Mouse (Mus musculus): ENCODE results near the gene Mepce.

- TF ChIP-seq ZNF384 (IDR thresholded peaks at IDR 0.05; ENCODE audit: low read depth, low read length) (no peak), ZC3H11A (IDR thresholded peaks at IDR 0.05; ENCODE audit: borderline replicate concordance, low read depth, low read length) (no peak), CHD2 (IDR thresholded peaks at IDR 0.05; ENCODE audit: low read depth, low read length) (no peak), HCFC1 (IDR thresholded peaks at IDR 0.05; ENCODE audit: borderline replicate concordance, insufficient read depth, low read length) (no peak)
Observed at GRCm38 (mm10) chr5:137831106-137831505, 43.7 kb upstream of the Mepce start.

Measured in ES-E14 (cell line).